16 mouse cellular contexts compared by ENCODE assay signal in the genomic region with DNA sequence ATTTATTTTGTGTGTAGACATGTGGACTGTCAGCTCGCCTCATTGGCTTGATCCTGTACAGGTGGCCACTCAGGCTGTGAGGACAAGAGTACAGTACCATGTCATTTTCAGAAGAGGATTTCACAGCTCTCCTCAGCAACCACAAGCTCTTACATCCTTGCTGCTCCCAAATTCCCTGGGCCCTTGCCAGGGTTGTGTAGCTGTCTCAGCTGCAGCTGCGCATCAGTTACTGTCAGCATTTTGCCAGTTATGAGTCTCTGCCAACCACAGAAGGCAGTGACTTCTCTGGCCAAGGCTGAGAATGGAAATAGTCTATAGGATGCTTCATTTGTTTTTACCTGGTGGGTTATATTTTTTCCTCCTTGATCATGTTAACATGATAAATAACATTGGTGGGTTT. TPM values are rescaled to one million over a fixed set of nuclear protein-coding genes. Genes with fewer than 3 reads are reported as not detected.
DNase-seq lines count a peak whose midpoint lies in the region; ATAC-seq lines count a peak whose summit lies in the region.
"Had no signal": no experiment of that assay in that cellular context is flagged by ENCODE, and none has a peak within 500 bp of the region (broad histone marks: within the 10 kb centered on the region; RNA-seq: fewer than 3 reads in every experiment).

No protein-coding gene starts in this region.

- H3K4me1 ChIP-seq in forebrain, embryonic 14.5 days (ENCODE audit: control insufficient read depth, insufficient read depth, low read length): no peaks in the 10 kb centered on the region
- no peaks in the 10 kb centered on the region for H3K4me1 ChIP-seq in forebrain, embryonic 13.5 days
- H3K4me1 ChIP-seq: embryonic facial prominence, embryonic 13.5 days; hindbrain, embryonic 15.5 days had no signal

- no peak overlapping the region for H3K4me2 ChIP-seq in forebrain, embryonic 14.5 days (ENCODE audit: low read length)
- no peak overlapping the region for H3K4me2 ChIP-seq in forebrain, embryonic 13.5 days
- H3K4me2 ChIP-seq: embryonic facial prominence, embryonic 13.5 days; hindbrain, embryonic 15.5 days had no signal

- no peak overlapping the region for H3K27ac ChIP-seq in forebrain, embryonic 14.5 days (ENCODE audit: low read depth, low read length)
- H3K27ac ChIP-seq in forebrain, embryonic 13.5 days: no peak overlapping the region
- H3K27ac ChIP-seq: embryonic facial prominence, embryonic 13.5 days; hindbrain, embryonic 15.5 days had no signal

- no peaks in the 10 kb centered on the region for H3K27me3 ChIP-seq in forebrain, embryonic 14.5 days (replicated peaks; ENCODE audit: control insufficient read depth, insufficient read depth, low read length)
- H3K27me3 ChIP-seq in forebrain, embryonic 13.5 days: no peaks in the 10 kb centered on the region
- H3K27me3 ChIP-seq: embryonic facial prominence, embryonic 13.5 days; hindbrain, embryonic 15.5 days had no signal

- H3K4me3 ChIP-seq in forebrain, embryonic 14.5 days (ENCODE audit: low read depth, low read length): no peak overlapping the region
- H3K4me3 ChIP-seq in forebrain, embryonic 13.5 days: no peak overlapping the region
- H3K4me3 ChIP-seq: embryonic facial prominence, embryonic 13.5 days; hindbrain, embryonic 15.5 days had no signal

- no peak for ATAC-seq in forebrain, embryonic 14.5 days
- ATAC-seq in forebrain, embryonic 13.5 days: no peak
- ATAC-seq: lung, postnatal 0 days had no signal

- 67% methylated on average over 2 of the region's 2 CpGs for WGBS in forebrain, embryonic 14.5 days
- 80% methylated on average over 2 of the region's 2 CpGs for WGBS in forebrain, embryonic 13.5 days

- peak; percentile 13 for DNase-seq in forebrain, embryonic 14.5 days (ENCODE audit: low spot score)
- peak; percentile 16 to 34 for DNase-seq in layer of hippocampus, postnatal 10 days (ENCODE audit: low spot score in 2 of 2)
- no peak for DNase-seq in layer of hippocampus, postnatal 36 days
- DNase-seq in Muller cell, postnatal 12 days (ENCODE audit: inconsistent ontology term): peak; percentile 46
- DNase-seq in gastrocnemius, postnatal 25 days: peak; percentile 35
- no peak for DNase-seq in retina, postnatal 1 day
- DNase-seq in spleen, postnatal 14 days (ENCODE audit: low spot score in 2 of 2): no peak
- DNase-seq: cerebellum, adult 9-10 months; kidney, postnatal 36 days; liver had no signal

- H3K36me3 ChIP-seq in forebrain, embryonic 14.5 days (ENCODE audit: control insufficient read depth, insufficient read depth, low read length): no peaks in the 10 kb centered on the region
- H3K36me3 ChIP-seq in forebrain, embryonic 13.5 days (ENCODE audit: poor library complexity, severe bottlenecking): no peaks in the 10 kb centered on the region
- H3K36me3 ChIP-seq: embryonic facial prominence, embryonic 13.5 days; hindbrain, embryonic 15.5 days had no signal

- no peak overlapping the region for H3K9ac ChIP-seq in forebrain, embryonic 14.5 days (ENCODE audit: low read length)
- H3K9ac ChIP-seq in forebrain, embryonic 13.5 days: no peak overlapping the region
- H3K9ac ChIP-seq: embryonic facial prominence, embryonic 13.5 days; hindbrain, embryonic 15.5 days had no signal

- no peaks in the 10 kb centered on the region for H3K9me3 ChIP-seq in forebrain, embryonic 14.5 days (replicated peaks; ENCODE audit: control insufficient read depth, low read length)
- no peaks in the 10 kb centered on the region for H3K9me3 ChIP-seq in forebrain, embryonic 13.5 days (replicated peaks)
- H3K9me3 ChIP-seq: embryonic facial prominence, embryonic 13.5 days; hindbrain, embryonic 15.5 days had no signal

RNA-seq across cellular contexts. Expression of a gene that starts 8.7 kb away (rescaled TPM):
- 0.12 and 0.23 TPM in 2 replicates for polyA plus RNA-seq in forebrain, embryonic 14.5 days (2014; fragmentation: Nextera tagmentation; extraction: Ambion mirVana)
- 0.57 and 0.84 TPM in 2 replicates for polyA plus RNA-seq in forebrain, embryonic 13.5 days (2015; fragmentation: Nextera tagmentation; extraction: Ambion mirVana)
- total RNA-seq in layer of hippocampus, postnatal 10 days (2021): not detected
- total RNA-seq in layer of hippocampus, postnatal 36 days (2021): not detected
- under 1 TPM; 0.36 to 0.40 TPM for total RNA-seq in gastrocnemius, postnatal 25 days (2021)

RNA-seq across cellular contexts. Expression of a gene that starts 22.9 kb away (rescaled TPM):
- not detected in 2 replicates for polyA plus RNA-seq in forebrain, embryonic 14.5 days (2014; fragmentation: Nextera tagmentation; extraction: Ambion mirVana)
- not detected in 2 replicates for polyA plus RNA-seq in forebrain, embryonic 13.5 days (2015; fragmentation: Nextera tagmentation; extraction: Ambion mirVana)
- total RNA-seq in layer of hippocampus, postnatal 10 days (2021): not detected
- total RNA-seq in layer of hippocampus, postnatal 36 days (2021): not detected
- total RNA-seq in gastrocnemius, postnatal 25 days (2021): not detected
- total RNA-seq: gastrocnemius, postnatal 36 days had no signal
- polyA plus RNA-seq: embryonic facial prominence, embryonic 13.5 days; lung, postnatal 0 days; stomach, embryonic 16.5 days had no signal

Comparison
In these comparisons a context has a peak if more than half of its experiments do, and no peak if none do; other contexts are left out.
1. DNase-seq: peak in forebrain, embryonic 14.5 days (single experiment), layer of hippocampus, postnatal 10 days (2 of 2), Muller cell, postnatal 12 days (single experiment) and gastrocnemius, postnatal 25 days (single experiment); none in layer of hippocampus, postnatal 36 days (0 of 2), retina, postnatal 1 day (single experiment) and spleen, postnatal 14 days (0 of 2).